Mouse (Mus musculus): ENCODE results near the gene Chia1.
"Not testable (repeated sequence)": the region's sequence is repeated elsewhere in the genome, so short reads cannot be mapped to it uniquely, and the experiment has no call there.

Gene Chia1

DNA sequence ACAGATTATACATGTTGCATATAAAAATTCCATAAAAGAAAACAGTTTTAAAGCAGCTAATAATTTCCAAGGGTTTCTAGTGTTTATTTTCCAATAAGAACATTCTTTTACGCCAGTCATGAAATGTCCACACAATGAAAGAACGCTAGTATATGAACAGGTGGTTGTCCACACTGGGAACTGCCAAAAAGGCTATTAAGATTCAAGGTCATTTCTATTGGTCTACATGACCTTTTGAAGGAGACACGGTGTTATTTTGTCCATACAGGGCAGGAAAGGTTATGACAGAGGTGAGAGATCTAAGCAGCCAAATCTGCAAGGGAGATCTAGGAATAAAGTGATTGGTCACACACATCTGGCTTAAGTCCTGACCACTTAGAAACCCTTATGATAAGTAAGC is at the start of gene Chia1:
Chia1 (plus strand) TSS at position 301 of the 400 bp plus-strand sequence.
- no peak for DNase-seq

DNA sequence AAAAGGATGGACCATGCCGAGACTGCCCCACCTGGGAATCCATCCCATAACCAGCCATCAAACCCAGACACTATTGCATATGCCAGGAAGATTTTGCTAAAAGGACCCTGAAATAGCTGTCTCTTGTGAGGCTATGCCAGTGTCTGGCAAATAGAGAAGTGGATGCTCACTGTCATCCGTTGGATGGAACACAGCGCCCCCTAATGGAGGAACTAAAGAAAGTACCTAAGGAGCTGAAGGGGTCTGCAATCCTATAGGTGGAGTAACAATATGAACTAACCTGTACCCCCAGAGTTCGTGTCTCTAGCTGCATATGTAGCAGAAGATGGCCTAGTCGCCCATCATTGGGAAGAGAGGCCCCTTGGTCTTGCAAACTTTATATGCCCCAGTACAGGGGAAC is 45.3 kb upstream of the Chia1 start:
- not testable (repeated sequence) for DNase-seq

DNA sequence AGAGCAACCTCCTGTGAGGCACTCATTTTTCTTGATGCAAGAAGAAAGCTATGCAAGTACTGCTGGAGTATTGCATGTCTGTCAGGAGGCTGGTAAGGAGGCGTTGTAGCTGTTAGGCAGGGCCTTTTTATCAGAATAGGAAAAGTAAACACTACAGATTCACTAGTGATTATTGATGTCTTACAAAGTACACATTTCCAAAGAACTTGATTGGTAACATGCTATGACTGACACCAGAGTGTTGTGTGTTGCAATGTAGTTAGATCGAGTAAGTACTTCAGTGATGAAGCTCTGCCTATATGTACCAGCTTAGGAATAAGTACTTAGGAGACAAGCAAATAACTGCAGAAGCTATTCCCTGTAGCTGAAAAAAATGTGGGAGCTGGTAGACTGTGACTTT is 42.0 kb upstream of the Chia1 start:
- no peak for DNase-seq

DNA sequence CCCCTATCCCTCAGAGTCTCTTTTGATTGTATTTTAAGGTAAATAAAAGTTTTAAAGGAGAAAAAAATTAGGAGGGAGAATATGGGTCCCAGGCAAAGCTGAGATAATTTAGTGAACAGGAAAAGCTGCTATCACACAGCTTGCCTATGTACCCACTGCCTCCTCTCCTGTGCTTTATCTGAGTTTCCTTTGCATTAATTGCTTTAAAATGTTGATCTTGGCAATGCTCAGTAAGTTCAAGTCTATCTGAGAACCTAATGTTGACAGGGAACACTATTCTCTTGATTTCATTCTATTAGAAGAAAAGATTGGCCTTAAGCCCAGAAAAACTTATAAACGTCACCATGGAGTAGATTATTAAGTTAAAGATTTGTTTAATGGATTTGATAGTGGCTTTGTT is 38.2 kb upstream of the Chia1 start:
- DNase-seq = no peak

DNA sequence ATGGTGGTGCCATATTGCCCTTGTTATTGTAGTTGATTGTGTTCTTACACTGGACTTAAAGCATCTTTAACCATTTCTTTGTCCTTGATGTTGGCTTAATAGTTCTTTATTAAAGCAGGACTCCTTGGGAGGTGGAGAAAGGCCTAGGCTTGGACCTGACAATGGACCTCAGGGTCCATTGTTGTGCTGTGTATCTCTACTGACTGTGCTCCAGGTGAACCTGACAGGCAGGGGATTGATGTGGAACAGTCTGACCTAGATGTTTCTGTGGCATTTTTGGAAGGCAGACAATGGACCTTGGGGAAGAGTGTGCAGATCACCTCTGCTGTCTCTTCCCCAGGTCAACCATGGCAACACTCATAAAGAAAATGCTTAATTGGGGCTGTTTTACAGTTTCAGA is 14.0 kb downstream of the Chia1 start:
- DNase-seq = no peak

DNA sequence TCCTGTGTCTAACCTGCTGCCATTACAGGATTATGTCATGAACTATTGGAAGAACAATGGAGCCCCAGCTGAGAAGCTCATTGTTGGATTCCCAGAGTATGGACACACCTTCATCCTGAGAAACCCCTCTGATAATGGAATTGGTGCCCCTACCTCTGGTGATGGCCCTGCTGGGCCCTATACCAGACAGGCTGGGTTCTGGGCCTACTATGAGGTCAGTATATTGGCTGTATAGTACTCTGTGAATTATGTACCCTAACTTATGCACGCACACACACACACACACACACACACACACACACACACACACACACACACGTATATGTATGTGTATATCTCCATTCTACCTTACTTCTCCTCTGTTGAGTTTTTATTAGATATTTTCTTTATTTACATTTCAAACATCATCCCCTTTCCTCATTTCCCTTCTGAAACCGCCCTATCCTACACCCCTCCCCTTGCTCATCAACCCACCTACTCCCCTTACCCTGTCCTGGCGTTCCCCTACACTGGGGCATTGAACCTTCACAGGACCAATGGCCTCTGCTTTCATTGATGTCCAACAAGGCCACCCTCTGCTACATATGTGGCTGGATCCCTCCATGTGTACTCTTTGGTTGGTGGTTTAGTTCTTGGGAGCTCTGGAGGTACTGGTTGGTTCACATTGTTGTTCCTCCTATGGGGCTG is 15.9 kb downstream of the Chia1 start:
- DNase-seq = no peak

DNA sequence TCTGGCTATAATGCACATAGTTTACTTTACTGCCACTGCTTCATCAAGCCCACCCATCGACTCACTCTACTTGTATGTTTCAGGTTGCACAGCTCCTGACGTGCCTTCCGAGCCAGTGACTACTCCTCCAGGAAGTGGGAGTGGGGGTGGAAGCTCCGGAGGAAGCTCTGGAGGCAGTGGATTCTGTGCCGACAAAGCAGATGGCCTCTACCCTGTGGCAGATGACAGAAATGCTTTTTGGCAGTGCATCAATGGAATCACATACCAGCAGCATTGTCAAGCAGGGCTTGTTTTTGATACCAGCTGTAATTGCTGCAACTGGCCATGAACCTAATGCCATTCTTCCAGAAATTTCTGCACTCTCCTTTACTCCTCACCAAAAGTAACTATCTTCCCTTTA is 18.7 kb downstream of the Chia1 start:
- no peak for DNase-seq

DNA sequence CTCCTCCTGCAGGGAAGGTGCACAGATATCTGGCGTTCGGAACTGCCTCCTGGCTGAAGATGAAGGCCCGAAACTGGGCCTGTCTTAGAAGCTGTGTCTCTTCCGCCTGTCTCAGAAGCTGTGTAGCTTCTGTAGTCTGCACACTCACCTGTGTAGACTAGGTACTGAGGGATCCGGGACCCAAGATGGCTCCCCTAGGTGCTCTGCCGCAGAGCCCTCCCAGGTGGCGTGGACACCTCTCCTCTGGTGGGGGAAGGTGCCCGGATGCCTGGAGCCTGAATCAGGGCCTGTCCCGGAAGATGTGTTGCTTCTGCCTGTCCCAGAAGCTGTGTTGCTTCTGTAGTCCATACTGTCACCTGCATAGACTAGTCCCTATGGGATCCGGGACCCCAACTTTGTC is 31.1 kb downstream of the Chia1 start:
- DNase-seq = no peak

DNA sequence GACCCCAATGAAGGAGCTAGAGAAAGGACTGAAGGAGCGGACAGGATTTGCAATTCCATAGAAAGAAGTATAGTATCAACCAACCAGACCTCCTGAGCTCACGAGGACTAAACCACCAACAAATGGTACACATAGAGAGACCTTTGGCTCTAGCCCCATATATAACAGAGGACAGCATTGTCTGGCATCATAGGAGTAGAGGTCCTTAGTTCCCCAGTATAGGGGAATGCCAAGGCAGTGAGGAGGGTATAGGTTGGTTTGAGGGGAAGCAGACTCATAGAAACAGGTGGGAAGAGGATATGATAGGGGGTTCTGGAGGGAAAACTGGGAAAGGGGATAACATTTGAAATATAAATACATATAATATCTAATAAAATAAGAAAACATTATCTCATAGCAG is 41.4 kb downstream of the Chia1 start:
- no peak for DNase-seq

DNA sequence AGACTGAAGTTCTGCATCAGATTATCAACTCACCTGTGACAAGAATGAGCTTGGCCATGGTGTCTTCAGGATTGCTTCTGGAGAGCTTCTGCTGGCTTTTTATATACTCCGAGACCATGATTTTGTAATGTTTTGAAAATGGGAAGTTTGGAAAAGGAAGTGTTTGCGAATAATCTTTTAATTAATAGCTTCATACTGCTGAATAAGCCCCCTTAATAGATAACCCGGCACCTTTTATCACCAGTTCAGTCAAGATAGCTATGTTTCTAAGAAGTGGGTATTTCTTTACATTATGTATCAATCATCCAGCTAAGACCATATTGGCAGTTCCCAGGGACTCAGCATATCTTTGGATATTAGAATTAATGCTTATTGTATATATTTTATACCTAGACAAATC is 54.4 kb downstream of the Chia1 start, which contains the start of gene Chil3:
Chil3 (minus strand) TSS at position 101 of the 400 bp plus-strand sequence.
- no peak for DNase-seq

DNA sequence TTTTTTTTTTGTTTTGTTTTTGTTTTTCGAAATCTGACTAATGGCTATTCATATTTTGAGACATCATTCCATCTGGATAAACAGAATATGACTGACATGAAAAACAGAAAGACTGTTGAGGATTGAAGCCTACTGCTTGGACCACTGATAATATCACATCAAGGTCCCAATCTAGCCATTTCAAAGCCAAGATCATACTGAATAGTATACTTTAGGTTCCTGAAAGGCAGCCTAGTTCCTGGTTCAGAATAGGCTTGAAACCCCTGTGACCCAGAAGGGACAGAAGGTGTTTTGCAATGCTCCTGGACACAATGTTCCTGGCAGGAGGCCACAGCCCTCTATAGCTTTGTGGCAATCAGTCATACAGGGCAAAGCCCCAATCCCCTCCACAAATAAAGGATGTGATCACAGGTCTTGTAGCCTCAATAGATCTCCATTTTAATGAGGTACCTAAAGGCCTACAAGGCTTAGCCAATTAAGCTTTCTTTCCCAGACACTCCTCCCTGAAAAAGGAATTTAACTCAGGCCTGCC is 57.6 kb downstream of the Chia1 start:
- no peak for DNase-seq

DNA sequence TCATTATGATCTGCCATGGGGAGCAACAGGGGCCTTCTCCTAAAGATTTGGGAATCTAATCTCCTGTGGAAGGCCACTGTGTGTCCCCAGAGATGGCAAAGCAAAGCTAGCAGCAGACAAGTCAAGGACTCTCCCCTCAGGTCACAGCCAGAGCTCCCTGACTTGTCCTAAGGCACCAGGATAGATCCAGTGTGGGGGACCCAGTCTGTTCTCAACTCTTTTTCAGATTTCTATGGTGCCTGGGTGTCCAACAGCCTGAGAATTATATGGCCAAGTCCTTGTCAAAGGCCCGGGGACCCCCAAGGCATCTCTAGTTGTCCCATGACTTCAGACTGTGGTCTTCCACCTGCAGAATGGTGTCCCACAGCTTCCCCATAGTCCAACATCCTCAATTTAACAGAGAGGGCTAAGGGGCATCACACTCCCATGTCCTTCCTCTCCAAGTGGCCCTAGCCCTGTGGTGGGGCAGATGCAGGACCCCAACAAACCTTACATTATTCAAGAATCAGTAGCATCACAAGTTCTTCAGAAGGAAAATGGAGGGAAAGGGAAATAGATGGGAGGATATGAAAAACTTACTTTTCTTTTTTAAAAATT is 58.2 kb downstream of the Chia1 start:
- DNase-seq = no peak

DNA sequence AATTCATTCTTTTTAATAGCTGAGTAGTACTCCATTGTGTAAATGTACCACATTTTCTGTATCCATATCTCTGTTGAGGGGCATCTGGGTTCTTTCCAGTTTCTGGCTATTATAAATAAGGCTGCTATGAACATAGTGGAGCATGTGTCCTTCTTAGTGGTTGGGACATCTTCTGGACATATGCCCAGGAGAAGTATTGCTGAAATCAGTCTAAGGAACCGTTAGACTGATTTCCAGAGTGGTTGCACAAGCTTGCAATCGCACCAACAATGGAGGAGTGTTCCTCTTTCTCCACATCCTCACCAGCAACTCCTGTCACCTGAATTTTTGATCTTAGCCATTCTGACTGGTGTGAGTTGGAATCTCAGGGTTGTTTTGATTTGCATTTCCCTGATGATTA is 59.5 kb downstream of the Chia1 start:
- DNase-seq = not testable (repeated sequence)

DNA sequence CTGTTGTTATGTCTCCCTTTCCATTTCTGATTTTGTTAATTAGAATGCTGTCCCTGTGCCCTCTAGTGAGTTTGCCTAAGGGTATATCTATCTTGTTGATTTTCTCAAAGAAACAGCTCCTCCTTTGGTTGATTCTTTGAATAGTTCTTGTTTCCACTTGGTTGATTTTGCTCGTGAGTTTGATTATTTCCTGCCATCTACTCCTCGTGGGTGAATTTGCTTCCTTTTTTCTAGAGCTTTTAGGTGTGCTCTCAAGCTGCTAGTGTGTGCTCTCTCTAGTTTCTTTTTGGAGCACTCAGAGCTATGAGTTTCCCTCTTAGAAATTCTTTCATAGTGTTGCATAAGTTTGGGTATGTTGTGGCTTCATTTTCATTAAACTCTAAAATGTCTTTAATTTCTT is 61.9 kb downstream of the Chia1 start:
- not testable (repeated sequence) for DNase-seq

DNA sequence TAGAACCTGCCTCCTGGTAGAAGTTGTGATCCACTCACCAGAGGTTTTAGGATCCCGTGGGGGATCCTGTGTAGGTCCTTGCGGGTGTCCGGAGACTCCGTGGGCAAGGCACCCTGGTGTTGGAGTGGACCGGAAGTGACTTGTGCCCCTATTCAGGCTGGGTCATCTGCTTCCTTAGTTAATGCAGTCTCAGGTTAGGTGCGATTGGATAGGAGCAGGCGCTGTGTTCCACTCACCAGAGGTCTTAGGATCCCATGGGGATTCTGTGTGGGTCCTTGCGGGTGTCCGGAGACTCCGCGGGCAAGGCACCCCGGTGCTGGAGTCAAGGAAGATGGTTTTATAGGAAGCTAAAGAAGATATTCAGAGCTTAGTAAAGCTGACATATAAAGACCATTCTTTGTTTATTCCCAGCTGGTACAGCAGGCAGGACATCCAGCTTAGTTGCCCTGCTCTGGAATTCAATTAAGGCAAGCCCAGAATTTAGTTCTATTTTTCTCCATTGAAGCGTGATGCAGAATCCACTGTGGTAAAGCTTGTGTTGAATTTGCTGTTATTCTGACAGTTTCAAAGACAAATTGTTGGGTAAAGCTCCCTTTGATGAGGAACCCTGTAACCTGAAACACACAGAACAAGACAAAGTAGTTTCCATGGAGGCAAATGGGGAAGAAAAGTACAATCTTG is 64.6 kb downstream of the Chia1 start:
- DNase-seq = no peak

Data from embryo, embryonic 11 days (tissue).